Mouse (Mus musculus): ENCODE results near the gene Zfp69.

- TF ChIP-seq CTCF (conservative IDR thresholded peaks at IDR 0.05 in 1 of 2, IDR thresholded peaks at IDR 0.05 in 1 of 2; ENCODE audit: low read depth in 2 of 2, low read length in 2 of 2), result no peak
- TF ChIP-seq JUND (conservative IDR thresholded peaks at IDR 0.05; ENCODE audit: low read depth, low read length), result no peak
- no peak for TF ChIP-seq ZNF384 (IDR thresholded peaks at IDR 0.05; ENCODE audit: low read depth, low read length)
- TF ChIP-seq POLR2A (IDR thresholded peaks at IDR 0.05; ENCODE audit: low read depth, low read length), result no peak
- no peak for TF ChIP-seq MAFK (IDR thresholded peaks at IDR 0.05; ENCODE audit: insufficient replicate concordance, low read length)
- TF ChIP-seq UBTF (IDR thresholded peaks at IDR 0.05; ENCODE audit: low read depth, low read length), result no peak
- TF ChIP-seq BHLHE40 (IDR thresholded peaks at IDR 0.05; ENCODE audit: low read depth, low read length), result no peak
These were observed 59.5 kb downstream of the Zfp69 start for GRCm38 (mm10) chr4:120891960-120892359.

Measured in CH12.LX (cell line).